Mouse (Mus musculus) heart, postnatal 4 days (tissue): ENCODE results near the gene Rin2. TPM values are rescaled to one million over a fixed set of nuclear protein-coding genes. Genes with fewer than 3 reads are reported as not detected.

ENCODE experiments used
- DNase-seq: peaks from one replicate; pipeline ENCODE4 v3.0.0; 2021
- total RNA-seq, 2 experiments: library from RNA; stranded (reverse); gene quantifications; 2 replicates each; pipeline ENCODE4 v1.2.3; 2021

Rin2 gene
- total RNA-seq: 10 to 100 TPM; 17.3 to 20.6 TPM

DNA sequence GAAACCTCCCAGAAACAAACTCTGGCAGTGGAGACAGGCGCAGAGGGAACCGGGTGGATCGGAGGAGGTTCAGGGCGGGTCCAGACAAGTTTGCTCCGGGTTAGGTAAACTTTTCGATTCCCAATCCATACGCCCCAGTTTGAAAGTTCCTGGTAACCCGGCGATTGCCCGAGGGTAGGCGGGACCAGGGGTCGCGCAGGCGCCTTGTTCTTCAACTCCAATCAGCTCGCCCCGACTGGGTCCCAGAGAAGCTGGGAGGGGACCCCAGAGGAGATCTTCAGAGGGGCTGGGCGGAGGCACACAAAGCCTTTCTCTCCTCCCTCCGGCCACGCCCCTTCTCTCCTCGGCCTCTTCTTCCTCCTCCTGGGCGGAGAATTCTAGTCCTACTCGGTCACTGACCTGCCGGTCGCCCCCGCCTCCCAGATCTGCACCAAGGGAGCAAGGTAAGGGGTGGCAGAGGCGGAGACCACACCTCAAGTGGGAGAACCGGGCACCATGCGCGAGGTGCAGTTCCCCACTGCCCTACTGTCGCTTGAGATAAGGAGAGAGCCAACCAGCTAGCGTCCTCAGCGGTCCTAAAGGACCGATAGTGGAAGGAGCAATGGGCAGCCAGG is at the start of gene Rin2:
Gene Rin2, plus strand, starts transcription at position 74 of the 614 bp plus-strand sequence.
- peak; percentile 74 for DNase-seq

DNA sequence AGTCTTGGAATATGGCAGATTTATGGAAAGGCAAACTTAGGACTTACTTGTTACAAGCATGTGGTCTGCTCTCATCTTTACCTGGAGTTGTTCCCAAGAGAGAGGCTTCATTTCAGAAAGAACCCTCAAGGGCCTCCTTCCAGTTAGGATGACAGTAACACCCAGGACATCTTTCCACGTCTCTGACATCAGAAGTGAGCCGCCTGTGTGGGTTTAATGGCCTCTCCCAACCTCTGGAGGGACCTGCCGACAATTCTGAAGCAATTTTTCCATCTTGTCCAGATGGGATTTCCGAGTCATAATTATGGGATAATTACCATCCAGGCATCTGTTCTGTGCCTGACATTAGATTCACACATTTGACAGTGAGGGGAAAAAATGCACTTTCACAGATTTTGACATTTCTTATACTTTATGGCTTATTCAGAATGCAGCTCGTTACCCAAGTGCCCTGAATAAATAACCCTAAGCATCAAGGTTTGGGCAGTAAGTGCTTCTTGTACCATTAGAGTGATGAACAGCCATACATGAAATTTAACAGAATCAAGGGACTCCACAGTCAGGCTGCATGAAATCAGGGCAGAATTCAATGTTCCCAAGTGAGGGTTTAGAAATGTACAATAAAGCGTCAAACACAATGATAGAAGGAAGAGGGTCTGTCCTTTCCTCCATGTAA is 43.8 kb upstream of the Rin2 start:
- DNase-seq: no peak

- DNase-seq: no peak
Observed at GRCm38 (mm10) chr2:145631799-145632174, 43.2 kb upstream of the Rin2 start.

- DNase-seq: peak; percentile 36
Observed at GRCm38 (mm10) chr2:145633811-145634210, 41.2 kb upstream of the Rin2 start.

DNA sequence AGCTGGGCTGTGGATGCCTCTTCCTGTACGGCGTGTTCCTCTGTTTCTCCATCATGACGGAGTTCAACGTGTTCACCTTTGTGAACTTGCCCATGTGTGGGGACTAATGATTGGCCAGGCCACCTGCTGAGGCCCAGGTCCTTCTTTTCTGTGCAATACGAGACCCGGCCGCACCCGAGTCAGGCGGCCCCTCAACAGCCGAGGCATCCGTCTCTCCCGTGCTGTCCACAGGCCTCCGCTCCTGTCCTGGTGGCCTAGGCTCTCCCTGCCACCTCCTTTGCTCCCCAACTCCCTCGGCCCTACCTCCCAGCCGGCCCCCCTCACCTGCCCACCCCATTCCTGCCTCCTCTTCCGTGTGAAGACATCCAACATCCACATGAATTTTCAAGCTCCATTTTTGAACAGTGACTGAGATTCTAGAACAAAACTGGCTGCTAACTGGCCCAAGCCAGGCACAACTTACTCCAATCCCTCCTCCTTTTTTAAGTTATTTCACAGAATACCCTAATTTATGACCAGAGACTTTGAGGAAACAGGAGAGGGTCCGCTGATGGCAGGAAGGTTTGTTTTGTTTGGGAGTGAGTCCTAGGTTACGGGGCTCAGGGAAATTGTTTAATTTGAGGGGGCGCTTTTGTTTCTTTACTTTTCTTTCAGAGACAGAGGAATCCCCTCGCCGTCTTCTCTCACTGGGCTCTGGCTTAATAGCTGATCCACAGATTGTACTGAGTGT is 34.6 kb upstream of the Rin2 start:
- no peak for DNase-seq

DNA sequence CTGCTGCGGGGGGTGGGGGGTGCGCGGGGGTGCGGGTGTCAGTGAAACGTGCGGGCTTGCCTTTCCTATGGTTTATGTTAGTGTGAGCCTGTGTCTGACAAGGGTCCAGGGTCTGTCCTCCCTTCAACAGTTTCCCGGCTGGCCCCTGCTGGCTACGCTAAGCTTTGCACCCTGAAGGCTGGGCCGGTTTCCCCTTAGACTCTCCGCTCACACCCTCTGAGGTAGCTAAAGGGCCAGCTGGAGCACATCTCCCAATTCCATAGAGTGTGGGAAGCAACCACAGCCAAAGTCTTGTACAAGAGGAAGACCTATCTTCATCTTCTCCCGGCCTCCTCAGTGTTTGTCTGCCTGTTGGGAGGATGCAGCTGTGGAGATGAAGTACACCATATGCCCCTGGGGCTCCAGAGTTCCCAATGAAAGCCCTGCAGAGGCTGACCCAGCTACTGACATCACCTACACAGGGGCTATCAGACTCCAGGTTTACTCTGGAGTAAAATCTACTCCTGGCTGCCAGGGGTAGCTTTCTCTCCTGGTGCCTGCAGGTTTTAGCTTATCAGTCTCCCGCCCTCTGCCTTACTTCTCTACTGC is 19.5 kb upstream of the Rin2 start:
- DNase-seq: peak; percentile 23

DNA sequence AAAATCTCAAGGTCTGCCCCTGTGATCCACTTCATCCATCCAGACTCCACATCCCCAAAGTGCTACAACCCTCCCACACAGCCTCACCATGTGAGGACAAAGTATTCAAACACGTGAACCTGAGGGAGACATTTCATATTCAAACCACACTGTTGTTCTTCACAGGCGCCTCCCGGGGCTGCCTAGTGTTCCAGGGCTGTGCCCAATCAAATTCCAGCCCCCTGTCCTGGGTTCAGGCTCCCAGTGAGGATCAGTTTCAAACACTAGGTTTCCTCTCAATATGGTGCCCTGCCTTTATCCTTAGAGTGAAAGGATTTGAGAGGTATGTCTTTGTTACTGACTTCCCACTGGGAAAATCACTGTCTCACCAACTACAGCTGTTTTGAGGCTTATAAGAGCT is 18.9 kb upstream of the Rin2 start:
- no peak for DNase-seq

GRCm38 (mm10) chr2:145656716-145657115 is 18.3 kb upstream of the Rin2 start:
- DNase-seq: no peak

GRCm38 (mm10) chr2:145661242-145661641 is 13.8 kb upstream of the Rin2 start:
- DNase-seq: no peak

DNA sequence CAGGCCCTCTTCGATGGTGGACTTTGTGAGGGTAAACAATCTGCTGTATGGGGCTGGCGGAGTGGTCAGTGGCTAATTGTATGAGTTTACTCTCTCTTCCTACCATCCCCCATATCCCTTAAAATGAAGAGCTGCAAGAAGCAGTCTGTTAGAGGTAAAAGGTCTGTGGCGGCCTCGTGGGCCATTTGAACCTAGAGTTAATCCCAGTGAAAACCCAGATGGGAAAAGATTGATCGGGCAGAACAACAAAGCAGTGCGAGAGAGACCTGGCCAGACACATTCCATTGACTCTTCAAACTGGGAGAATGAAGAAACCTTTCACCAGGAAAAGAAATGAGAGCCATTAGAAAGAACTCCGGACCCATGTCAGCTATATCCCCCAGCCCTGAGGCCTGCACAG is 11.1 kb upstream of the Rin2 start:
- DNase-seq: no peak

DNA sequence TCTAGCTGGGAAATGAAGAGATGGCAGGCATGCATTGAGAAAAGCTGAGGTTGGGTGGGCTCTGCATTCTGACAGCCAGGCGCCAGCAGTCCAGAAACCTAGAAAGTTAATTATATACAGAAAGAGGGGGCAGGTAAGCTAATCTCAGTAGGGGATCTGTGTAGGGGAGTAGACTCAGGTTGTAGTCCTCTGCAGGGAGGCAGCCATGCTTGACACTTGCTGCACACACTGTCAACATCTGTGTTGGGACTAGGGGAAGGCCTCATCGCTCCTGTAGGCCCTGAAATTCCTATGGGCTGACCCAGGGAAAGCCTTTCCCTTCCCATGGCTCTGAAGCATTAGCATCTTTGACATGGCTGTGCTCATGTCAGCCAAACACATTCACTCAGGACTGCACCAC is 10.7 kb upstream of the Rin2 start:
- no peak for DNase-seq

DNA sequence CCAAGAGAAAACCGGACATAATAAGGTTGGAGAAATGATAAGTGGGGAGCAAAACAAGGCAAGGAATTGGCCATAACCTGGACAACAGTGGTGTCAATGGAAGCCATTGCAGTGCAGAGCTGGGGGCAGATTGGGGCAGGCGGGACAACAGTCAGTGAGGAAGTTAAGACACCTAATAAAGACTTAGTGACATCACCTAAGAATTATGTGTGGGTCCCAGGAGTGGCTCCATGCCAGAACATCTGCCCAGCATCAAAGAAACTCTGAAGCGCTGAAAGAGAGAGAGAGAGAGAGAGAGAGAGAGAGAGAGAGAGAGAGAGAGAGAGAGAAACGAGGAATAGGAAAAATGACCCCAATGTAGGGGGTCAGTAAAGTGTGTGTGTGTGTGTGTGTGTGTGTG is 6.9 kb upstream of the Rin2 start:
- no peak for DNase-seq

DNA sequence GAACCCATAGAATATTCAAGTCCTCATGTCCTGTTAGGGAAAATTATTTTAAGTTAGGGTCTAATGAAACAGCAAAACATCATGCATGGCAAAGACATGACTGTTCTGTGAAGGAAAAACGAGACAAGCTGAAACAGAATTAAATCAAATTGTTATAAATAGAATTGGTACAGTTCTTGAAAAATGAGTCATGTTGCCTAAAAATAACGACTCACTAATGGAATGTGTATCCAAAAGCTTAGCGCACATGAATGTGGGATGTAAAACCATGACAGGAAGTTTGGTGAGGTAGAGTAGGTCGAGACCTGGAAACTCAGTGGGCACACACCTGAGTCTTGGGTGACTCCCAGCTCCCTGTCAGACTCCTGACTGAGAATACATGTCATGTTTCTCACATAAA is 4.9 kb upstream of the Rin2 start:
- no peak for DNase-seq

DNA sequence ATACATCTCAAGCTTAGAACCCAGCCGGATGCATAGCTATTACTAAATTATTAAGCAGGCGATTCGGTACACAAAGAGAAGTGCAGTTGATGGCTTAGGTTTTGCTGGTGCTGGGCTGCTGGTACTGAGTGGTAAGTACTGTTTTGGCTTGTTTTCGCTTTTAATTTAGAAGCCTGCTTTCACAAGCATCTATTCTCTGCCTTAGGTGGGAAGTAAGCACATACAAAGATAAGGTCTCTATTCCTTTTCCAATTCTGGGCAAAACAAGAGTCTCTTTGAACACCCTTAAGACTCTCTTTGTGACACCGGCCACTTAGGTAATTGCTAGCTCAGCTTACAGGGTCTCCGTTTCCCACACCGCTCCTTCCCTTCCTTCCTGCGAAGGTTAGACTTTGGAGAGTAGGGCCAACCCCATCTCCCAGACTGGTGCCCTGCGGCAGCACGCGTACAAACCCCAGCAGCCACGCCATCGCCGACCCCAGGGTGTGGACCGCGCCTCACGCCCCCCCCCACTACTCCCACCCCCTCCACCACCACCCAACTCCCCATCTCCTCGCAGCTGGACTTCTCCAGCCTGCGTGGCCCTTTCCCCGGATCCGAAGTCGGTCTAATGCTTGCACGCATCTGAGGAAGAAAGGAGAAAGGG is 396 bp upstream of the Rin2 start:
- DNase-seq: no peak

GRCm38 (mm10) chr2:145675756-145676543 is 935 bp downstream of the Rin2 start:
- peak; percentile 51 for DNase-seq

DNA sequence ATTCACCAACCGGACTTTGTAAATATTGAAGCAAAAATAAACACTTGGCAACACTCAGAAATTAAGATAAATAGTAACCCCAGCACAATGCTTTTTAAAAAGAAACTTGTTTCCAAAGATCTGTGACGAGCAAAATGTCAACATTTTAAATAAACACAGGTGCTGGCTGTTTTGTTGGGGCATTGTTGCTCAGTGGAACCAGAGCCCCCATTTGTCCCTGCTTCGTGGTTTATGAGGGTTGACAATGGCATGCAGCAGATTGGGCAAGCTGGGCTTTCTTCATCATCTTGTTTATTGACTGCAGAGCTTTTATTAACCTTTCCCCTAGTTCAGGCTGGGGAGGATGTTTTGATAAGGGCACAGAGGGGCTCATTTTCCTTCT is 1.5 kb downstream of the Rin2 start:
- DNase-seq: no peak

DNA sequence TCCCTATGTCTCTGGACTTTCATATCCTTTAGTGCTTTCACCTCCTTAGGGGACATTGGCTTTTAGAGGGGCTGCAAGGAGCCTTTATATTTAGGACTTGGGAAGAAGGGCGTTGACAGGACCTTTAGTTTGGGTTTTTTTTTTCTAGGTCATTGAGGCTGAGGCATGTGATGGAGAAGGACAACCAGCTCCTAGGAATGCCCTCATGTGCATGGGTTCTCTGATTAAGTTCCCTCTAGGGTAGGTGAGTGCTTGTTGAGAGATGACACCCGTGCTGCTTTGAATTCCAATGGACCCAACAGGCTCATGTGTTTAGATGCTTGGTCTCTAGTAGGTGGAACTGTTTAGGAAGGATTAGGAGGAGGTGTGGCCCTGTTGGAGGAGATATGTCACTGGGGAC is 1.9 kb downstream of the Rin2 start:
- no peak for DNase-seq

- no peak for DNase-seq
Observed at GRCm38 (mm10) chr2:145680141-145680540, 5.1 kb downstream of the Rin2 start.

DNA sequence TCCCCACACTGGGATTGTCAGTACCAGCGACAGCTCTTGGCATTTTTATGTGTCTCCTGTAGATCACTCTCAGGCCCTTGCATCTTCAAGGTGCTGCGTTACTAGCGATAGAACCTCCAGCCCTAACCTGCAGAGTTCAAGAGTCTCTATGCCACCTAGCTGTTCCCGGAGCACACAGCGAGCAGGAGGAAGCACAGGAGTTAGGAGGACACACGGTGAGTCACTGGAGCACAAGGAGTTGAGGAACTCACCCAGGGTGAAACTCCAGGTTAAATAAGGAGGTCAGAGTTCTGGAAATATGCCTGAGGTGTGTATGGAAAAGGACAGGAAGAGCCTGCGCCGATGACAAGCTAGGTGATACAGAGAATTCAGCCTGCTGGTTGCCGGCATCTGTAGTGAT is 5.7 kb downstream of the Rin2 start:
- no peak for DNase-seq

DNA sequence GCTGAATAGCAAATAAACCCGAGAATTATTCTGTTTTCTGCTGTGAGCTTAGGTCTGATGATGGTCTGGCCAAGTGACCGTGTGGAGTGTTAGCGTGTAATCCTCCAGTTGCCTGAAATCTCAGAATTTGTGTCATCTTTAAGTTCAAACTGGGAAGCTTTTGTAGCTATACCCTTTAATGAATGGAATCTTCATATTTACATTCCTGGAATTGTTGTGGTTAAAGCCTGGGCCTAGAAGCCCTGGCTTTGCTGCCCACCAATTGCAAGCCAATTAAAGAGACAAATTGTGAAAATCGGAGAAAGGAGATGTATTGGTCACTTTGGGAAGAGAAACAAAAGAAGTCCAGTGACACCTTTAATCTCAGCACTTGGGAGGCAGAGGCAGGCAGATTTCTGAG is 6.6 kb downstream of the Rin2 start:
- no peak for DNase-seq

DNA sequence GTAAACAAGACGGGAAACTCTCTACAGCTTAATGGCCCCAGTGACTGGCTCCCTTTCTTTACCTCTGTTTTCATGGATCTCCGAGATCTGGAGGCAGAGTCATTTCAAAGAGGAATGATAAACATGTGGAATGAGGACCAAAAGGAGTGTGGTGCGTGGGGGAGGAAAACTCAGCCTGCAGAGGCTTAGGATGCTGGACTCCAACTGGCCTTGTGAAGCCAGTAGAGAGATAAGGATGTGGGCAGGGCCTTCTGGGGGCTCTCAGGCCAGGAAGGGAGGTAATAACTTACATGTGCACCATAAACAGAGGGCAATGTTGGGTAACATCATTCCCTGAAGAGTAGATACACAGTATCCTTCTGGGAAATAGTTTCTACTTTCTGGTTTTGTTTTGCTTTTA is 7.9 kb downstream of the Rin2 start:
- DNase-seq: no peak

DNA sequence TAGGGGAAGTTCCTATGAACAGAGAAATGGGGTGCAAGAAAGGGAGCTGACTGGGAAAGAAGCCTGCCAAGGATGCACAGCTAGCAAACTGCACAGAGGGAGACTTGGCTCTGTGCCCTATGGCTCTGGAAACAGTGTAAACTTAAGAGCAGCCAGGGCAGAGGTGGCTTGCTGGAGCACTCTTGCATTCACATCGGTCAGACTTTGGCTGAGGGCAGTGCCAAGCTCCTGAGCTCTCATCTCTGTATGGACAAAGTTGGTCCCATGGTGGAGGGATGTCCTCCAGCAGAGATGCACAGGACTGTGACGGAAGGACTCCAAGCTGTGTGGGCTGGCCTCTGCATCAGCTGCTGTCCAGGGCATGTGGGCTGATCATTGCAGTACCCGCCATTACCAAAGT is 8.5 kb downstream of the Rin2 start:
- peak; percentile 70 for DNase-seq
